Mouse (Mus musculus): Measurements from ENCODE around the gene Psd. TPM values are rescaled to one million over a fixed set of nuclear protein-coding genes. Genes with fewer than 3 reads are reported as not detected.

Gene Psd
- polyA plus RNA-seq, 1 experiment from 2014 or later, result 6.0 TPM

- Histone ChIP-seq H3K9me3 (no peaks in the 10 kb centered on the region), H3K9ac (no peak overlapping the region), H3K27ac (no peak overlapping the region), H3K4me3 (no peak overlapping the region), H3K36me3 (peaks cover 3% of the 10 kb centered on the region; the same call in 1 of the 2 replicates), H3K4me1 (peaks cover 17% of the 10 kb centered on the region), H3K4me2 (no peak overlapping the region), H3K27me3 (peaks cover 9% of the 10 kb centered on the region)
- no peak for ATAC-seq (ENCODE audit: insufficient number of reproducible peaks, insufficient read depth, low FRiP score, low TSS enrichment, low read depth)
- WGBS, result 85% methylated on average over 4 of the region's 4 CpGs
These were observed 24.4 kb downstream of the Psd start for GRCm38 (mm10) chr19:46302551-46302950.

GRCm38 (mm10) chr19:46300294-46301045 lies 26.5 kb downstream of the Psd start:
- H3K4me2 ChIP-seq, result no peak overlapping the region
- H3K27me3 ChIP-seq, result no peaks in the 10 kb centered on the region
- H3K4me3 ChIP-seq, result no peak overlapping the region
- 30% methylated on average over 8 of the region's 8 CpGs for WGBS
- ATAC-seq (ENCODE audit: insufficient number of reproducible peaks, insufficient read depth, low FRiP score, low TSS enrichment, low read depth), result no peak
- H3K4me1 ChIP-seq, result peaks cover 10% of the 10 kb centered on the region
- H3K9me3 ChIP-seq, result no peaks in the 10 kb centered on the region
- H3K27ac ChIP-seq, result no peak overlapping the region
- no peak overlapping the region for H3K9ac ChIP-seq
- H3K36me3 ChIP-seq, result no peaks in the 10 kb centered on the region

GRCm38 (mm10) chr19:46296938-46297337 lies 30.0 kb downstream of the Psd start:
- Histone ChIP-seq H3K4me3 (no peak overlapping the region), H3K4me2 (no peak overlapping the region), H3K9me3 (no peaks in the 10 kb centered on the region), H3K36me3 (no peaks in the 10 kb centered on the region), H3K27me3 (no peaks in the 10 kb centered on the region; the same call in 1 of the 2 replicates), H3K4me1 (no peaks in the 10 kb centered on the region), H3K27ac (no peak overlapping the region), H3K9ac (no peak overlapping the region)
- no peak for ATAC-seq (ENCODE audit: insufficient number of reproducible peaks, insufficient read depth, low FRiP score, low TSS enrichment, low read depth)
- 71% methylated on average over 4 of the region's 4 CpGs for WGBS

GRCm38 (mm10) chr19:46290535-46291105 lies 36.3 kb downstream of the Psd start:
- Histone ChIP-seq H3K27ac (no peak overlapping the region), H3K9me3 (no peaks in the 10 kb centered on the region), H3K36me3 (peaks cover 24% of the 10 kb centered on the region), H3K4me2 (no peak overlapping the region), H3K27me3 (peaks cover 3% of the 10 kb centered on the region; the same call in 1 of the 2 replicates), H3K4me3 (no peak overlapping the region), H3K9ac (no peak overlapping the region), H3K4me1 (no peaks in the 10 kb centered on the region)
- ATAC-seq (ENCODE audit: insufficient number of reproducible peaks, insufficient read depth, low FRiP score, low TSS enrichment, low read depth), result no peak
- 69% methylated on average over 12 of the region's 12 CpGs for WGBS

- H3K4me2 ChIP-seq, result no peak overlapping the region
- H3K27ac ChIP-seq, result no peak overlapping the region
- H3K4me3 ChIP-seq, result no peak overlapping the region
- H3K4me1 ChIP-seq, result no peaks in the 10 kb centered on the region
- peaks cover 54% of the 10 kb centered on the region for H3K36me3 ChIP-seq
- no peak overlapping the region for H3K9ac ChIP-seq
- peaks cover 3% of the 10 kb centered on the region; the same call in 1 of the 2 replicates for H3K27me3 ChIP-seq
- ATAC-seq (ENCODE audit: insufficient number of reproducible peaks, insufficient read depth, low FRiP score, low TSS enrichment, low read depth), result no peak
- 89% methylated on average over 3 of the region's 3 CpGs for WGBS
- H3K9me3 ChIP-seq, result no peaks in the 10 kb centered on the region
These were observed 39.4 kb downstream of the Psd start for GRCm38 (mm10) chr19:46287566-46287965.

- Histone ChIP-seq H3K4me3 (no peak overlapping the region), H3K27ac (no peak overlapping the region), H3K9ac (no peak overlapping the region), H3K36me3 (peaks cover 61% of the 10 kb centered on the region), H3K9me3 (no peaks in the 10 kb centered on the region), H3K27me3 (0 out of 2 replicates have a peak, but pooled peaks cover 3% of the 10 kb centered on the region), H3K4me1 (no peaks in the 10 kb centered on the region), H3K4me2 (no peak overlapping the region)
- no peak for ATAC-seq (ENCODE audit: insufficient number of reproducible peaks, insufficient read depth, low FRiP score, low TSS enrichment, low read depth)
- WGBS, result 82% methylated on average over 3 of the region's 3 CpGs
These were observed 40.0 kb downstream of the Psd start for GRCm38 (mm10) chr19:46286926-46287325.

- no peaks in the 10 kb centered on the region for H3K4me1 ChIP-seq
- no peaks in the 10 kb centered on the region for H3K27me3 ChIP-seq
- ATAC-seq (ENCODE audit: insufficient number of reproducible peaks, insufficient read depth, low FRiP score, low TSS enrichment, low read depth), result no peak
- peaks cover 69% of the 10 kb centered on the region for H3K36me3 ChIP-seq
- H3K27ac ChIP-seq, result no peak overlapping the region
- H3K9ac ChIP-seq, result no peak overlapping the region
- 92% methylated on average over 6 of the region's 6 CpGs for WGBS
- H3K9me3 ChIP-seq, result no peaks in the 10 kb centered on the region
- H3K4me3 ChIP-seq, result no peak overlapping the region
- H3K4me2 ChIP-seq, result no peak overlapping the region
These were observed 40.9 kb downstream of the Psd start for GRCm38 (mm10) chr19:46286047-46286446.

GRCm38 (mm10) chr19:46285631-46286030 lies 41.3 kb downstream of the Psd start:
- no peak for ATAC-seq (ENCODE audit: insufficient number of reproducible peaks, insufficient read depth, low FRiP score, low TSS enrichment, low read depth)
- Histone ChIP-seq H3K36me3 (peaks cover 73% of the 10 kb centered on the region), H3K9ac (no peak overlapping the region), H3K4me3 (no peak overlapping the region), H3K9me3 (no peaks in the 10 kb centered on the region), H3K4me1 (no peaks in the 10 kb centered on the region), H3K27me3 (no peaks in the 10 kb centered on the region), H3K4me2 (no peak overlapping the region), H3K27ac (no peak overlapping the region)
- WGBS, result 85% methylated on average over 7 of the region's 7 CpGs

- no peak overlapping the region for H3K9ac ChIP-seq
- 95% methylated on average over 4 of the region's 4 CpGs for WGBS
- no peak overlapping the region for H3K4me3 ChIP-seq
- no peaks in the 10 kb centered on the region for H3K4me1 ChIP-seq
- no peak for ATAC-seq (ENCODE audit: insufficient number of reproducible peaks, insufficient read depth, low FRiP score, low TSS enrichment, low read depth)
- H3K36me3 ChIP-seq, result peaks cover 82% of the 10 kb centered on the region
- no peak overlapping the region for H3K27ac ChIP-seq
- H3K4me2 ChIP-seq, result no peak overlapping the region
- no peaks in the 10 kb centered on the region for H3K9me3 ChIP-seq
- H3K27me3 ChIP-seq, result no peaks in the 10 kb centered on the region
These were observed 42.3 kb downstream of the Psd start for GRCm38 (mm10) chr19:46284686-46285085.

- 92% methylated on average over 11 of the region's 11 CpGs for WGBS
- Histone ChIP-seq H3K4me2 (no peak overlapping the region), H3K9ac (no peak overlapping the region), H3K9me3 (no peaks in the 10 kb centered on the region), H3K4me1 (no peaks in the 10 kb centered on the region), H3K36me3 (peaks cover 89% of the 10 kb centered on the region), H3K27ac (no peak overlapping the region), H3K4me3 (no peak overlapping the region), H3K27me3 (no peaks in the 10 kb centered on the region)
- ATAC-seq (ENCODE audit: insufficient number of reproducible peaks, insufficient read depth, low FRiP score, low TSS enrichment, low read depth), result no peak
These were observed 44.7 kb downstream of the Psd start for GRCm38 (mm10) chr19:46282081-46282849.

GRCm38 (mm10) chr19:46275307-46275706 lies 51.6 kb downstream of the Psd start:
- ATAC-seq (ENCODE audit: insufficient number of reproducible peaks, insufficient read depth, low FRiP score, low TSS enrichment, low read depth), result no peak
- Histone ChIP-seq H3K36me3 (peaks cover 73% of the 10 kb centered on the region), H3K4me2 (no peak overlapping the region), H3K27me3 (no peaks in the 10 kb centered on the region), H3K27ac (no peak overlapping the region), H3K4me3 (no peak overlapping the region), H3K9ac (no peak overlapping the region), H3K9me3 (no peaks in the 10 kb centered on the region), H3K4me1 (no peaks in the 10 kb centered on the region)

Measured in embryonic facial prominence, embryonic 13.5 days (tissue).